Mouse (Mus musculus): ENCODE measurements around the gene Zfp426. TPM values are rescaled to one million over a fixed set of nuclear protein-coding genes. Genes with fewer than 3 reads are reported as not detected.

Gene Zfp426
- total and polyA plus RNA-seq, 3 experiments, result 11.8 to 18.2 (median 14.7) TPM

DNA sequence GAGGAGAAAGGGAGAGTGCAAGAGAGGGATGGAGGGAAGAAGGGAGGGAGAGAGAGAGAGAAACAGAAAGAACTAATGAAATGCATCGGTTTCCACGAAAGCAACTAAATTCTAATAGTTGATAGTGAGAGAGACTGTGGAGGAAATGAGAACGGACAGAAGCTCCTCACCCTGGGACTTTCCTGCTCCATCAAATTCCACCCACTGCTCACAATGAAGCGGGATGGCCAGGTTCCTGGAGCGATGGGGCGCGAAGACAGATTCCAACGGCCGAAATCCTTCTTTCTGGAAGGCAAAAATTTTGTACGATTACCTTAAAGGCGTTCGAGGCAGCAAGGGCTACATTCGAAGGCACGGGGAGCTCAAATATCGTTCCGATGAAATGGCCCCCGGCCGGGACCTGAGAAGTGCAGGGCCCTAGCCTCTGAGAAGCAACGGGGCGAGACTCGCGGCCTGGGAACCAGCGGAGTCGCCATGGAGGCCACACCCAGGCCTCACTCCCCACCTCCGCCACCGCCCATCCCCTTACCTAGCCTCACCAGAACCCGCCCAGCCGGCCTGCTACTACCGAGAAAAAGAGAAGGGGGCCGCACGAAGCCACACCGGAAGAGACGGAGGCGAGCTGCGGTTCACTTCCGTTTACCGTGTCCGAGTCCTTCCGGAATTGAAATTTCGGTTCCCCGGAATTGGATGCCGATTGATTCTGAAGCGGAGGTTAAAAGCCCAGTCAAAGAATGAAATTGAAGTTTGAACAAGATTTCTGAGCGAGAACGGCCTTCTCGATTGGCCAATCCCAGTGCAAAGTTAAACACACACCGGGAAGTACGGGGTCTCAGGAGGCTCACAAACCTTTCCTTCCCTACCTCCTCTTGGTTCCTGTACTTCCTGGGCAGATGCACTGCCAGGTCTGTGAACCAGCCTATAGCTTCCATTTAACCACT lies 32.9 kb downstream of the Zfp426 start, which contains the start of gene Zfp26:
Gene Zfp26, minus strand, starts transcription at position 786 of the 941 bp plus-strand sequence.
- Histone ChIP-seq H3K9ac (ENCODE audit: insufficient read depth, low read depth) (peak within 1 kb of the TSS; percentile 94), H3K4me3 (replicated peaks in 1 of 3; ENCODE audit: low read depth in 2 of 3, low read length in 2 of 3, poor library complexity in 1 of 3) (peak within 1 kb of the TSS; percentile 65 to 94 (median 85)), H3K27me3 (replicated peaks) (no peaks in the 10 kb centered on the region), H3K36me3 (replicated peaks in 1 of 2; ENCODE audit: control insufficient read depth in 1 of 2, insufficient read depth in 1 of 2, low read length in 1 of 2) (peaks cover 14 to 32% of the 10 kb centered on the region in 2 experiments), H3K27ac (ENCODE audit: insufficient read depth, low read depth) (peak within 1 kb of the TSS; percentile 41), H3K4me2 (ENCODE audit: insufficient read depth, low read depth, poor library complexity, severe bottlenecking) (peak within 1 kb of the TSS; percentile 88), H3K9me3 (replicated peaks; ENCODE audit: low read length) (no peaks in the 10 kb centered on the region), H3K4me1 (ENCODE audit: control insufficient read depth in 1 of 2, insufficient read depth in 2 of 2) (peaks cover 2 to 36% of the 10 kb centered on the region in 2 experiments; a peak in 3 of 4 replicates), H3K79me2 (replicated peaks; ENCODE audit: control insufficient read depth, extremely low read depth, insufficient read depth, poor library complexity, severe bottlenecking) (peaks cover 25% of the 10 kb centered on the region)
- in situ Hi-C loops (cut with MboI; ENCODE audit: low pct_ligation_motif_present, low pct_unique_long_range_greater_than_20kb, low sequenced_read_pairs) (no loop called here), dilution Hi-C loops (cut with MboI; ENCODE audit: extremely low pct_ligation_motif_present, extremely low pct_unique_long_range_greater_than_20kb, low sequenced_read_pairs) (no loop called here)
- peak; percentile 92 for DNase-seq (ENCODE audit: extremely low read depth)
- TF ChIP-seq TCF12 (IDR thresholded peaks at IDR 0.05; ENCODE audit: low read depth, low read length) (peak; percentile 83), MAX (IDR thresholded peaks at IDR 0.05; ENCODE audit: low read length) (peak; percentile 54), MYC (IDR thresholded peaks at IDR 0.05; ENCODE audit: low read depth, low read length) (0 out of 2 replicates have a peak, but pooled peaks have one; percentile 38), ZC3H11A (IDR thresholded peaks at IDR 0.05; ENCODE audit: low read depth, low read length) (no peak), TBP (conservative IDR thresholded peaks at IDR 0.05; ENCODE audit: low read depth, low read length) (peak; percentile 83; the same call in 1 of the 2 replicates), ZKSCAN1 (IDR thresholded peaks at IDR 0.05; ENCODE audit: borderline replicate concordance, low read depth, low read length) (no peak), CTCF (conservative IDR thresholded peaks at IDR 0.05 in 1 of 2, IDR thresholded peaks at IDR 0.05 in 1 of 2; ENCODE audit: low read depth in 2 of 2, low read length in 2 of 2) (no peak), UBTF (IDR thresholded peaks at IDR 0.05; ENCODE audit: low read depth, low read length) (peak; percentile 81), RAD21 (IDR thresholded peaks at IDR 0.05; ENCODE audit: low read depth, low read length) (no peak), USF1 (IDR thresholded peaks at IDR 0.05; ENCODE audit: low read depth, low read length) (no peak), NELFE (IDR thresholded peaks at IDR 0.05; ENCODE audit: low read depth, low read length) (peak; percentile 79), CHD2 (IDR thresholded peaks at IDR 0.05; ENCODE audit: low read length) (peak; percentile 69), KAT2A (IDR thresholded peaks at IDR 0.05; ENCODE audit: insufficient replicate concordance, low read length) (peak; percentile 86; the same call in 1 of the 2 replicates), POLR2A (IDR thresholded peaks at IDR 0.05; ENCODE audit: low read depth, low read length) (peak; percentile 77), CHD1 (IDR thresholded peaks at IDR 0.05; ENCODE audit: low read depth, low read length) (peak; percentile 94), NRF1 (IDR thresholded peaks at IDR 0.05; ENCODE audit: low read depth, low read length) (no peak), POLR2AphosphoS2 (IDR thresholded peaks at IDR 0.05; ENCODE audit: low read depth, low read length) (no peak; the same call in 1 of the 2 replicates), EP300 (IDR thresholded peaks at IDR 0.05; ENCODE audit: low read length) (no peak), HCFC1 (IDR thresholded peaks at IDR 0.05; ENCODE audit: low read depth, low read length) (peak; percentile 89), SIN3A (IDR thresholded peaks at IDR 0.05; ENCODE audit: low read length) (peak; percentile 83), RCOR1 (conservative IDR thresholded peaks at IDR 0.05; ENCODE audit: low read depth, low read length) (no peak; the same call in 1 of the 2 replicates), JUN (IDR thresholded peaks at IDR 0.05; ENCODE audit: insufficient read depth, low read depth, low read length) (no peak), USF2 (conservative IDR thresholded peaks at IDR 0.05; ENCODE audit: low read depth, low read length) (no peak), ETS1 (conservative IDR thresholded peaks at IDR 0.05; ENCODE audit: low read depth, low read length) (no peak), SMC3 (IDR thresholded peaks at IDR 0.05; ENCODE audit: low read depth, low read length) (no peak), MAFK (IDR thresholded peaks at IDR 0.05; ENCODE audit: insufficient replicate concordance, low read length) (no peak), MAZ (IDR thresholded peaks at IDR 0.05; ENCODE audit: low read depth, low read length) (peak; percentile 57; the same call in 1 of the 2 replicates), PAX5 (IDR thresholded peaks at IDR 0.05; ENCODE audit: low read length) (no peak), GABPA (IDR thresholded peaks at IDR 0.05; ENCODE audit: insufficient replicate concordance, low read depth, low read length) (0 out of 2 replicates have a peak, but pooled peaks have one; percentile 7), E2F4 (IDR thresholded peaks at IDR 0.05; ENCODE audit: insufficient replicate concordance, low read depth, low read length) (peak; percentile 58; the same call in 1 of the 2 replicates), MXI1 (IDR thresholded peaks at IDR 0.05; ENCODE audit: low read depth, low read length) (no peak; the same call in 1 of the 2 replicates), JUND (conservative IDR thresholded peaks at IDR 0.05; ENCODE audit: low read depth, low read length) (no peak), ZNF384 (IDR thresholded peaks at IDR 0.05; ENCODE audit: low read depth, low read length) (no peak), ELF1 (IDR thresholded peaks at IDR 0.05; ENCODE audit: low read depth, low read length) (peak; percentile 93), MEF2A (IDR thresholded peaks at IDR 0.05; ENCODE audit: borderline replicate concordance, low read depth, low read length) (peak; percentile 64), IRF4 (IDR thresholded peaks at IDR 0.05; ENCODE audit: low read depth, low read length) (peak; percentile 64), BHLHE40 (IDR thresholded peaks at IDR 0.05; ENCODE audit: low read depth, low read length) (0 out of 2 replicates have a peak, but pooled peaks have one; percentile 17)
